Mouse (Mus musculus): ENCODE measurements at regions not wholly inside any gene's neighbourhood (a gene's known extent, or its start where the extent isn't known, plus 50 kb on each side); places are given as distances from the start of the nearest gene placed in this dataset.

DNA sequence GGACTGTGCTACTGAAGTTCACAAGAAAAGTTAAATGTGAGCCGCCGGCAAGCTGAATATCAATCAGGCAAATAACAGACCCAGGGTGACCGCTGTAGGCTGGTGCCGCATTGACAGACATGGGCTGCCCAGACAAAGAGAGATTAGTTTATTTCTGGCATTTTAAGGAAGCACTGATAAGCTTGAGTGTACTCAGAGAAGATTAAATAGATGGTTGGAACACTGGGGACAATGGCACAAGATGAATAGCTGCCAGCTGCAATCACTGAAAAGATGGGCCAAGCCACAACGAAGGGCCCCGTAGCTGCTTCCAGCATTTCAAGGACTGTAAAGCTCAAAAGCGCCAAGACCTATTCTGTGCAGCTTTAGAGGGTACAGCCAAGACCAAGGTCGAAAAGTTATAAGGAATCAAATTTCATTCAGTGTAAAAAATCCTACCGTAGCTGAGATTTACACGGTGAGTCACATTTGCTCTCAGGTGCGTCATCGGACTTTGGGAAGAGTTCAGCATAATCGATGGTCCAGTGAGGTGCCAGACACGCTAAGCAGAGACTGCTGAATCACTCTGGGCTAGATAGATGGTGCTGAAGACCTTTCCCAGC, 285.1 kb upstream of the Camk1g start:
- Histone ChIP-seq H3K9me3 (no peaks in the 10 kb centered on the region), H3K36me3 (no peaks in the 10 kb centered on the region), H3K4me3 (no peak overlapping the region), H3K9ac (no peak overlapping the region), H3K27ac (no peak overlapping the region), H3K27me3 (no peaks in the 10 kb centered on the region), H3K4me2 (no peak overlapping the region), H3K4me1 (0 out of 2 replicates have a peak, but pooled peaks cover 3% of the 10 kb centered on the region)
- 35% methylated on average over 14 of the region's 14 CpGs for WGBS
- ATAC-seq (ENCODE audit: borderline replicate concordance, extremely low read depth, low FRiP score, low TSS enrichment): no peak

DNA sequence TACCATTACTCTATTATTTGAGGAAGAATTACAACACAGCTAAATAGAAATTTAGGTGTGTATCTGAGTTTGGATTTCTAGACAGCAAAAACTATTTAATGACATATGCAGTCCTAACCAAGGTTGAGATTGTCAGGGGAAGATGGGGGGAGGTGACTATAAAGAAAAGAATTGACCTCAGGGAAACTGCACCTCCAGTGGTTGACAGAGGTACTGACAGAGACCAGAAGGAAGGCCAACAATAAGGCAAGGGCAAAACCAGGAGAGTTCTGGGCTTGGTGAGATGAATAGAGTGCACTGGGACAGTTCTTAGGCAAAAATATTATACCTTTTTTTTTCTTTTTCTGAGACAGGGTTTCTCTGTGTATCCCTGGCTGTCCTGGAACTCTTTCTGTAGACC, 280.2 kb upstream of the Camk1g start:
- H3K4me2 ChIP-seq: no peak overlapping the region
- no peak overlapping the region for H3K27ac ChIP-seq
- H3K36me3 ChIP-seq: no peaks in the 10 kb centered on the region
- no peak overlapping the region for H3K4me3 ChIP-seq
- no peaks in the 10 kb centered on the region for H3K27me3 ChIP-seq
- H3K9ac ChIP-seq: no peak overlapping the region
- ATAC-seq (ENCODE audit: borderline replicate concordance, extremely low read depth, low FRiP score, low TSS enrichment): no peak
- 0 out of 2 replicates have a peak, but pooled peaks cover 3% of the 10 kb centered on the region for H3K4me1 ChIP-seq
- H3K9me3 ChIP-seq: no peaks in the 10 kb centered on the region

DNA sequence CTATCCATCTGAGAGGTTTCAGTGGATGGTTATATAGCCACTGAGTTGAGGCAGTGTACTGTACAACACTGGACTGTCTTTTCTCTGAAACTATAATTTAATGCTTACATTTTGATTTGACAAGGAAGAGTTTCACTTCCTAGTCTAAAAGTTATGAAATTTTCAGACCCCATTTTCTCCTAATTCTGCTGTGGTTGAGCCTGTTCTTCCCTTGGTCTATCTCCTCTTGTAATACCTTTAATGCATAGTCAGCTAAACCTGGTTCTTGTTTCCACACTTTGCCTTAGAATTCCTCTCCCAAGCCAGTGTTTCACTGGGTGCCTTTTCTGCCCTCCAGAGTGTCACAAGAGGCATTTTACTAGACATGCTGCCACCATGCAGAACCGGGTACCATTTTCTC, 279.3 kb upstream of the Camk1g start:
- 92% methylated on average over 1 of the region's 1 CpGs for WGBS
- Histone ChIP-seq H3K27ac (no peak overlapping the region), H3K4me1 (no peaks in the 10 kb centered on the region), H3K27me3 (no peaks in the 10 kb centered on the region), H3K4me2 (no peak overlapping the region), H3K36me3 (no peaks in the 10 kb centered on the region), H3K9ac (no peak overlapping the region), H3K4me3 (no peak overlapping the region), H3K9me3 (no peaks in the 10 kb centered on the region)
- no peak for ATAC-seq (ENCODE audit: borderline replicate concordance, extremely low read depth, low FRiP score, low TSS enrichment)

DNA sequence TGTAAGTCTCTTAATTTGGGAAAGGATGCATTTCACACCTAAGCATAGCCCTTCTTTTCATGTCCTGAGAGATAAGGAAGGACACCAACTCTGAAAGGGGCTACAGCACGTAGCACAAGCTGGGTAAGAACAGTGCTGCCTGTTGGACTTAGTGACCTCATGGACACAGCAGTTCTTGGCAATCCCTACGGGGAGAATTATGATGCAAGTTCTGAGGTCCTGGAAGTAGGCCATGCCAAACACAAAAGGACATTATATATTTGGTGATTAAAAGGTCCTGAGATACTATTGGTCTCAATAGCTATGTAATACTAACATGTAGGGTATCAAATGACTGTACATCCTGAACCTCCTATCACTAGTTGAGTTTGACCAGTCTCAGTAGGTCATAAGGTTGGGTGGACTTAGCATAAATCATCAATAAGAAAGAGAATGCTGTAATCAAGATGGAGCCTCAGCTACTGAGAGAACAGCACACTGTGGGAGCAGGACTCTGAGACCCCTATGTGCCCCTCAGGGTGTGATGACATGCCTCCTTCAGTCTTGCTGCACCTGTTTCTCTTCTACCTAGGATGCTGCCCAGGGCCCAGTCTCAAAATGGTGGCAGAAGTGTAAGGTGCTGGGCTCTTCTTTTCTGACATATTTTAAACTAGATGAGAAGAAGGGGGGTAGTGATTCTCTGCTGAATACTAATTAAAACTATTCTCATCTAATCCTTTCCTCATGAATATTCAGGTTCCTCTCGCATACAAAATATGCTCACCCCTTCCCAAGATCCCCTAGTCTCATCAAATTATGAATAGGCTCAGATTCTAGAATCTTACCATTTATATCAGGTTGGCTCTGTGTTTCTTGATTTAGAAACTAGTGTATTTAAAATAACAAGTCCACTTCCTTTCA, 277.5 kb upstream of the Camk1g start:
- Histone ChIP-seq H3K27me3 (no peaks in the 10 kb centered on the region), H3K4me3 (no peak overlapping the region), H3K36me3 (no peaks in the 10 kb centered on the region), H3K27ac (no peak overlapping the region), H3K9me3 (no peaks in the 10 kb centered on the region), H3K4me1 (no peaks in the 10 kb centered on the region), H3K9ac (no peak overlapping the region), H3K4me2 (no peak overlapping the region)
- WGBS: 71% methylated on average over 3 of the region's 3 CpGs
- ATAC-seq (ENCODE audit: borderline replicate concordance, extremely low read depth, low FRiP score, low TSS enrichment): no peak

DNA sequence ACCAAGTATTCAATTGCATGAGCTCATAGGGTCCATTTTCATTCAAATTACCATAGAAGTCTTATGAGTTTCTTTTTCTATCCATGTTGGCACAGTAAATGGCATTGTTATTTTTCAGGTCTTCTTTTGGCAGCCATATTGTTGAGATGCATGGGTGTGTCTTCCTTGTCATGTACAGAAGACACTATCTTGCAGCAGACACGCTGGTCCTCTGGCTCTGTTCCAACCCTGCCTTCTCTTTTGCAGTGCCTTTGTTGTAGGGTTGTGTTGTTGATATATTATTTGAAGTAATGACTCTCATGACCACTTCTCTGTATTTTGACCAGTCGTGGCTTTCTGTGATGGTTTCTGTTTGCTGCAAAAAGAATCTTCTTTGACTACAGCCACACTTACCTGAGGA, 274.4 kb upstream of the Camk1g start:
- Histone ChIP-seq H3K27ac (no peak overlapping the region), H3K4me2 (no peak overlapping the region), H3K9ac (no peak overlapping the region), H3K9me3 (no peaks in the 10 kb centered on the region), H3K27me3 (no peaks in the 10 kb centered on the region), H3K4me3 (no peak overlapping the region), H3K36me3 (no peaks in the 10 kb centered on the region), H3K4me1 (no peaks in the 10 kb centered on the region)
- no peak for ATAC-seq (ENCODE audit: borderline replicate concordance, extremely low read depth, low FRiP score, low TSS enrichment)
- WGBS: 59% methylated on average over 2 of the region's 2 CpGs

DNA sequence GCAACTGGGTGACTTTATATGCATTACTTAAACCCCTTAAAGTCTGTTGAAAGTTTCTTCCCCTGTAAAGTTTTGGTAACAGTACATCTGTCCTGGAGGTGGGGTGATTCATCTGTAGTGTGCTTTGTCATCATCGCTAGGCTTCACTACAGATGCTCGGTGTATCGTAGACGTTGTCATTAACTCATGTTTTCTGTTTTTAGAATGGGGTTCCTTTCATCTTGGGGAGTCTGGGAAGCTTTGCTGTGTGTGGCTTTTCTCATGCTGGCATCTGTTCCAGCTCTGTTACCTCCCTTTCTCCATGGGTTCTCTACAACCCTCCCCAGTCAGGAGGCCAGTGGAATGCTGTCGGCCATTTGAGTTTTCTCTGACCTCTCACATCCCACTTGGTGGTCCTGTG, 266.4 kb upstream of the Camk1g start:
- no peaks in the 10 kb centered on the region for H3K4me1 ChIP-seq
- 50% methylated on average over 5 of the region's 5 CpGs for WGBS
- H3K36me3 ChIP-seq: no peaks in the 10 kb centered on the region
- H3K9me3 ChIP-seq: no peaks in the 10 kb centered on the region
- H3K4me3 ChIP-seq: no peak overlapping the region
- ATAC-seq (ENCODE audit: borderline replicate concordance, extremely low read depth, low FRiP score, low TSS enrichment): no peak
- no peaks in the 10 kb centered on the region for H3K27me3 ChIP-seq
- no peak overlapping the region for H3K27ac ChIP-seq
- no peak overlapping the region for H3K4me2 ChIP-seq
- no peak overlapping the region for H3K9ac ChIP-seq

DNA sequence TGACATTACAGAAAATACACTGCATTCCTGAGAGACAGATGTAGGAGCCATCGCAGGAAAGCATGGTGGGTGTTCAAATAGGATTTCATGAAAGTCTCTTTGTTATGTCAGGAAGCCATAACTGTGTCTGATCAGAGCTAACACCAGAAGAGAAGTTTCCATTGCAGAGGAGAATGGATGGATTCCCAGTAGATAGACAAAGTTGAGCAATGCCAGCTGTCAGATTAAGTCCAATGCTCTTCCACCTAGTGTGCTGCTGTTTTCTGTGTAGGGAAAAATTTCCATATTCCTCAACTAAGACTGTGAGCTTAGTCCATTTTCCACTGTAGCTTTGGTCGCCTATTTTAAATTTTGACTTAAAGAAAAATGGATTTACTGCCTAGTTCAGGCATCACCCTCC, 262.0 kb upstream of the Camk1g start:
- no peaks in the 10 kb centered on the region for H3K9me3 ChIP-seq
- no peaks in the 10 kb centered on the region for H3K36me3 ChIP-seq
- H3K9ac ChIP-seq: no peak overlapping the region
- WGBS: 64% methylated on average over 2 of the region's 2 CpGs
- H3K4me1 ChIP-seq: no peaks in the 10 kb centered on the region
- no peak overlapping the region for H3K27ac ChIP-seq
- ATAC-seq (ENCODE audit: borderline replicate concordance, extremely low read depth, low FRiP score, low TSS enrichment): no peak
- no peak overlapping the region for H3K4me2 ChIP-seq
- peaks cover 6% of the 10 kb centered on the region; the same call in 1 of the 2 replicates for H3K27me3 ChIP-seq
- H3K4me3 ChIP-seq: no peak overlapping the region

DNA sequence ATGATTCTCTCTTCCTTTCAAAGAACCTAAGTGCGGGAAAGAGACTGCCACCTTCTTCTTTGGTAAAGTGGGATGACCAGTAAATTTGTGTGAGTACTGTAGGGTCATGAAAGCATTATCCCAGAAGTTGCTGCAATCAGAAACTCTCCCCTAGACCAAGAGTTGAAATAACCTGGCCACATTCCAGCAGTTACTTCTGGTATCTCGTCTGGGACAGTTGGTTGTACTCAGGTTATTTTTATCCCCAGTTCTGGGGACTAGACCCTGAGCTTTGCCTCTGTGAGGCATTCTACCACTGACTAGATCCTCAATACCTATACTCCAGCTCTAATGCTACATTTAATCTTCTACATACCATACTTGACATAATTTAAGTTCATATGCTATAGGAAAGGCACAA, 259.8 kb upstream of the Camk1g start:
- H3K4me1 ChIP-seq: no peaks in the 10 kb centered on the region
- no peak for ATAC-seq (ENCODE audit: borderline replicate concordance, extremely low read depth, low FRiP score, low TSS enrichment)
- H3K9ac ChIP-seq: no peak overlapping the region
- H3K27me3 ChIP-seq: peaks cover 10% of the 10 kb centered on the region; the same call in 1 of the 2 replicates
- H3K4me3 ChIP-seq: no peak overlapping the region
- H3K4me2 ChIP-seq: no peak overlapping the region
- H3K36me3 ChIP-seq: no peaks in the 10 kb centered on the region
- 50% methylated on average over 2 of the region's 2 CpGs for WGBS
- no peaks in the 10 kb centered on the region for H3K9me3 ChIP-seq
- H3K27ac ChIP-seq: no peak overlapping the region

DNA sequence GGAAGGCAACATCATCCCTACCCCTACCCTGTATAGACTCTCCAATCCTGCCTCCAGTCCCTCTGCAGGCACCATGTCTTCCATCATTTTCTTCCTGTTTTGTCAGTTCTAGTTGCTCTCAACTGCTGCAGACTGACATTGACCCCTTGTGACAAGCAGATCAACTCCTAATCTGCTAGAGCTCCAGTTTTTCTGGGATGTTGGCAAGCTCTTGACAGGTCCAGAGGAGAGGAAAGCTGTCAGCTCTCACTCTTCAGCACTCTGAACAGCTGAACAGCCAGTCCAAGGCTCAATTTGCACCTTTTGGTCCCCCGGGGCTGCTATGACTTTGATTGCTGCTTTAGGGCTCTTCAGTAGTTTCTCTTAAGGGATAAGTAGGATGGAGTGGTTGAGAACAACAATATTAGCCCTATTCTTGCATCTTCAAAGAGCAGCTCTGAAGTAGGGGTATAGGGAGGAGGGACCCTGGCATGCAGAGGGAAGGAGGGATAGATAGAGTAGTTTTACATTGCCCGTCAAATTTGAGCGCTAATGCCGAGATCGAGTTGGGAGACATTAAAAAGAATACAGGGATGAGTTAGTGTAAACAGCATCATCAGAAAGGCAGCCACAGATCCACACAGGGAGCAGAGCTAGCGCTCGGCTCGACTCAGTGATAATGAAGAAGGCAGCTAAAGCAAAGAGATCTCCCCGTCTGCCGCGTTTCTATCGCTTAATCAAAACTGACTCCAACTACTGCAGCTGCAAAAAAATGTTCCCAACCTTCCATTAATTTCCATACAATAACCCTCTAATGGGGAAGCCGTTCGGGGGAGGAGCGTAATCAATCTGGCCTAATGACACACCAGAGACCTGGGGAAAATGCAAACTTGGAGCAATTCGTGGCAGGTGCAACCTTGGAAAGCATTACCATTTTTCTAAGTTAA, 257.1 kb upstream of the Camk1g start:
- H3K9ac ChIP-seq: no peak overlapping the region
- no peak overlapping the region for H3K27ac ChIP-seq
- H3K4me1 ChIP-seq: no peaks in the 10 kb centered on the region
- H3K9me3 ChIP-seq: no peaks in the 10 kb centered on the region
- H3K36me3 ChIP-seq: no peaks in the 10 kb centered on the region
- peaks cover 10% of the 10 kb centered on the region; the same call in 1 of the 2 replicates for H3K27me3 ChIP-seq
- 43% methylated on average over 16 of the region's 16 CpGs for WGBS
- no peak for ATAC-seq (ENCODE audit: borderline replicate concordance, extremely low read depth, low FRiP score, low TSS enrichment)
- no peak overlapping the region for H3K4me3 ChIP-seq
- H3K4me2 ChIP-seq: no peak overlapping the region

DNA sequence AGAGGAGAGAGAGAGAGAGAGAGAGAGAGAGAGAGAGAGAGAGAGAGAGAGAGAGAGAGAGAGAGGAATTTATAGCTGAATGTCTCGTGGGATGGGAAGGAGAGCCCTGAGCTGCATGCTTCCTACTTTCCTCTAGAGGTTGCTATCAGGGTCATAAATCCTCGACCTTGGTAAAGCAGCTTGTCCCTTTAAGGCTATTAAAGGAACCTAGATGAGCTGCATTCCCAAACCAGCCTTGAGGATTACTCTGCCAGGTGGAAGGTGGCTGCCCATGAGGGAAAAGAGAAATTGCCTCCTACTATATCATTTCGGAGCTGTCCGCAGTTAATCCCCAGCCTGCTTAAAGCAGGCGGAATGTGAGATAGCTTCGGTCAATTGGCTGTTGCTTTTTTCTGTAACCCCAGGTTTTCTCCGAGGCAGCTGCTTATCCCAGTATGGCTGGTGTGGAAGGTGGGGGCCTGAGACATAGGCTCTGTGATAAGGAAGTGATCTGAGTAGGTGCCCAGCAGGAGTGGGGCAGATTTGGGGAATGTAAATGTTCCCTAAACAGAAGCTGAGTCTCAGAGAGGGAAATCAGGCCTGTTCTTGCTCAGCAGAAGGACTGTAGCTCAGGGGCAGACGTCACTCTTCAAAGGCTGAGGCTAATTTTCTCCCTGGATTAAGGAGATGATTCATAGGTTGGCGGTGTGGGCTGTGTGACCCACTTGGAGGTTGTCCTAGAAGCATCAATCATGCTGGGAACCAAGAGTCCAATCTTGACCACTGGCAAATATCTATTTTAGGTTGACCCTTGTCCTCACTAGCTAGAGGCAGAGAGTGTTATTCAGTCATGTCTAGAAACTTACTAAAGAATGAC, 255.2 kb upstream of the Camk1g start:
- no peak overlapping the region for H3K9ac ChIP-seq
- no peaks in the 10 kb centered on the region for H3K4me1 ChIP-seq
- no peaks in the 10 kb centered on the region for H3K9me3 ChIP-seq
- H3K27me3 ChIP-seq: peaks cover 10% of the 10 kb centered on the region; the same call in 1 of the 2 replicates
- 20% methylated on average over 9 of the region's 9 CpGs for WGBS
- ATAC-seq (ENCODE audit: borderline replicate concordance, extremely low read depth, low FRiP score, low TSS enrichment): no peak
- H3K36me3 ChIP-seq: no peaks in the 10 kb centered on the region
- H3K4me3 ChIP-seq: no peak overlapping the region
- H3K27ac ChIP-seq: no peak overlapping the region
- H3K4me2 ChIP-seq: no peak overlapping the region

DNA sequence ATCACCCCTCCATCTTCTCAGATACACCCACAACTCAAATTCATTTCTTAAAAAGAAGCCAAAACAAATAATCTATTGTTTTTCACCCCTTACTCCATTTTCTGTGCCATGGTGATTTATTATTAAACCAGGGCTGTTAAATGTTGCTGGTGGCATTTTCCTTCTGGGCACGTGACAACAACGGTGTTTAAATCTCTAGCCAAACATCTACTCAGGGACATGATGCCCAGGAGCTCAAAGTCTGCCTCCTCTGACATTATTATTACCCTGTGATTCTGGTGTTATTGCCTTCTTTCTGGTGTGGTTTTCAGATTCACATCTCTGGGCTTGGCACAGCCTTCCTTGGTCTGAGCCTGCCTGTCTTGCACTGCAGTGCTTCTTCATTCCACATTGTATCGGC, 253.5 kb upstream of the Camk1g start:
- H3K36me3 ChIP-seq: no peaks in the 10 kb centered on the region
- no peaks in the 10 kb centered on the region for H3K4me1 ChIP-seq
- H3K27me3 ChIP-seq: peaks cover 10% of the 10 kb centered on the region; the same call in 1 of the 2 replicates
- H3K27ac ChIP-seq: no peak overlapping the region
- no peak for ATAC-seq (ENCODE audit: borderline replicate concordance, extremely low read depth, low FRiP score, low TSS enrichment)
- H3K9ac ChIP-seq: no peak overlapping the region
- H3K4me2 ChIP-seq: no peak overlapping the region
- H3K4me3 ChIP-seq: no peak overlapping the region
- 85% methylated on average over 3 of the region's 3 CpGs for WGBS
- H3K9me3 ChIP-seq: no peaks in the 10 kb centered on the region
